Mouse (Mus musculus) liver, embryonic 14.5 days (tissue): ENCODE measurements around the gene Me1.

Experiments
- CTCF ChIP-seq: IDR thresholded peaks from 2 replicates; pipeline ENCODE4 v1.5.1; 2016; ENCODE audit warnings: antibody characterized with exemption, low read depth, control low read depth
- EP300 ChIP-seq: IDR thresholded peaks from 2 replicates; pipeline ENCODE4 v1.6.1; 2016; ENCODE audit warnings: antibody characterized with exemption, low read depth

- TF ChIP-seq CTCF = no peak
- TF ChIP-seq EP300 = no peak
These were observed 3.5 kb downstream of the Me1 start for GRCm38 (mm10) chr9:86692251-86692650.
